Mouse (Mus musculus): ENCODE measurements at regions not wholly inside any gene's neighbourhood (a gene's known extent, or its start where the extent isn't known, plus 50 kb on each side); places are given as distances from the start of the nearest gene placed in this dataset.

- DNase-seq: no peak
- Histone ChIP-seq H3K27ac (ENCODE audit: insufficient read depth, low read length) (no peak overlapping the region), H3K27me3 (ENCODE audit: control insufficient read depth, insufficient read depth, low read length) (no peaks in the 10 kb centered on the region; the same call in 1 of the 2 replicates), H3K4me3 (replicated peaks; ENCODE audit: insufficient read depth, low read depth, low read length) (no peak overlapping the region), H3K4me1 (ENCODE audit: control insufficient read depth, insufficient read depth, low read length) (no peaks in the 10 kb centered on the region)
- no peak for TF ChIP-seq CTCF (IDR thresholded peaks at IDR 0.05; ENCODE audit: borderline replicate concordance, insufficient read depth, low read depth, low read length)
- no peak for TF ChIP-seq POLR2A (IDR thresholded peaks at IDR 0.05; ENCODE audit: borderline replicate concordance, insufficient read depth, low read length)
- WGBS: 70% methylated on average over 12 of the region's 12 CpGs
Measured at GRCm38 (mm10) chr13:107932423-107933032, 111.7 kb upstream of the Smim15 start.

GRCm38 (mm10) chr13:107931216-107931615, 113.0 kb upstream of the Smim15 start:
- Histone ChIP-seq H3K4me1 (ENCODE audit: control insufficient read depth, insufficient read depth, low read length) (no peaks in the 10 kb centered on the region), H3K27ac (ENCODE audit: insufficient read depth, low read length) (no peak overlapping the region), H3K27me3 (ENCODE audit: control insufficient read depth, insufficient read depth, low read length) (no peaks in the 10 kb centered on the region; the same call in 1 of the 2 replicates), H3K4me3 (replicated peaks; ENCODE audit: insufficient read depth, low read depth, low read length) (no peak overlapping the region)
- no peak for DNase-seq
- TF ChIP-seq POLR2A (IDR thresholded peaks at IDR 0.05; ENCODE audit: borderline replicate concordance, insufficient read depth, low read length) (no peak), CTCF (IDR thresholded peaks at IDR 0.05; ENCODE audit: borderline replicate concordance, insufficient read depth, low read depth, low read length) (no peak)
- WGBS: 67% methylated on average over 7 of the region's 7 CpGs

- WGBS: 87% methylated on average over 10 of the region's 10 CpGs
- no peak overlapping the region for H3K27ac ChIP-seq (ENCODE audit: insufficient read depth, low read length)
- TF ChIP-seq POLR2A (IDR thresholded peaks at IDR 0.05; ENCODE audit: borderline replicate concordance, insufficient read depth, low read length): no peak
- no peak for TF ChIP-seq CTCF (IDR thresholded peaks at IDR 0.05; ENCODE audit: borderline replicate concordance, insufficient read depth, low read depth, low read length)
Measured at GRCm38 (mm10) chr13:107927499-107928215, 116.6 kb upstream of the Smim15 start.

GRCm38 (mm10) chr13:107925470-107925869, 118.8 kb upstream of the Smim15 start:
- 70% methylated on average over 8 of the region's 8 CpGs for WGBS
- Histone ChIP-seq H3K4me3 (replicated peaks; ENCODE audit: insufficient read depth, low read depth, low read length) (no peak overlapping the region), H3K4me1 (ENCODE audit: control insufficient read depth, insufficient read depth, low read length) (peaks cover 5% of the 10 kb centered on the region; the same call in 1 of the 2 replicates), H3K27me3 (ENCODE audit: control insufficient read depth, insufficient read depth, low read length) (no peaks in the 10 kb centered on the region), H3K27ac (ENCODE audit: insufficient read depth, low read length) (no peak overlapping the region)
- no peak for DNase-seq
- TF ChIP-seq POLR2A (IDR thresholded peaks at IDR 0.05; ENCODE audit: borderline replicate concordance, insufficient read depth, low read length) (no peak), CTCF (IDR thresholded peaks at IDR 0.05; ENCODE audit: borderline replicate concordance, insufficient read depth, low read depth, low read length) (no peak)

More at GRCm38 (mm10) chr13:107927499-107928215, 116.6 kb upstream of the Smim15 start:
- Histone ChIP-seq H3K4me1 (ENCODE audit: control insufficient read depth, insufficient read depth, low read length) (peaks cover 5% of the 10 kb centered on the region; the same call in 1 of the 2 replicates), H3K4me3 (replicated peaks; ENCODE audit: insufficient read depth, low read depth, low read length) (no peak overlapping the region), H3K27me3 (ENCODE audit: control insufficient read depth, insufficient read depth, low read length) (no peaks in the 10 kb centered on the region)
- DNase-seq: no peak

GRCm38 (mm10) chr13:107923129-107924114, 120.8 kb upstream of the Smim15 start:
- WGBS: 23% methylated on average over 19 of the region's 19 CpGs
- Histone ChIP-seq H3K27ac (ENCODE audit: insufficient read depth, low read length) (no peak overlapping the region), H3K4me3 (replicated peaks; ENCODE audit: insufficient read depth, low read depth, low read length) (no peak overlapping the region), H3K4me1 (ENCODE audit: control insufficient read depth, insufficient read depth, low read length) (peaks cover 5% of the 10 kb centered on the region; the same call in 1 of the 2 replicates), H3K27me3 (ENCODE audit: control insufficient read depth, insufficient read depth, low read length) (no peaks in the 10 kb centered on the region)
- peak; percentile 45 to 50 for DNase-seq
- no peak for TF ChIP-seq CTCF (IDR thresholded peaks at IDR 0.05; ENCODE audit: borderline replicate concordance, insufficient read depth, low read depth, low read length)
- no peak for TF ChIP-seq POLR2A (IDR thresholded peaks at IDR 0.05; ENCODE audit: borderline replicate concordance, insufficient read depth, low read length)

GRCm38 (mm10) chr13:107919403-107919802, 124.8 kb upstream of the Smim15 start:
- no peak for DNase-seq
- H3K4me3 ChIP-seq (replicated peaks; ENCODE audit: insufficient read depth, low read depth, low read length): no peak overlapping the region
- peaks cover 5% of the 10 kb centered on the region; the same call in 1 of the 2 replicates for H3K4me1 ChIP-seq (ENCODE audit: control insufficient read depth, insufficient read depth, low read length)
- H3K27ac ChIP-seq (ENCODE audit: insufficient read depth, low read length): no peak overlapping the region
- H3K27me3 ChIP-seq (ENCODE audit: control insufficient read depth, insufficient read depth, low read length): no peaks in the 10 kb centered on the region
- no peak for TF ChIP-seq POLR2A (IDR thresholded peaks at IDR 0.05; ENCODE audit: borderline replicate concordance, insufficient read depth, low read length)
- no peak for TF ChIP-seq CTCF (IDR thresholded peaks at IDR 0.05; ENCODE audit: borderline replicate concordance, insufficient read depth, low read depth, low read length)
- WGBS: 96% methylated on average over 3 of the region's 3 CpGs

- no peak overlapping the region for H3K4me3 ChIP-seq (replicated peaks; ENCODE audit: insufficient read depth, low read depth, low read length)
- no peak overlapping the region for H3K27ac ChIP-seq (ENCODE audit: insufficient read depth, low read length)
- peaks cover 3% of the 10 kb centered on the region; the same call in 1 of the 2 replicates for H3K4me1 ChIP-seq (ENCODE audit: control insufficient read depth, insufficient read depth, low read length)
- no peak for DNase-seq
- H3K27me3 ChIP-seq (ENCODE audit: control insufficient read depth, insufficient read depth, low read length): no peaks in the 10 kb centered on the region
- TF ChIP-seq CTCF (IDR thresholded peaks at IDR 0.05; ENCODE audit: borderline replicate concordance, insufficient read depth, low read depth, low read length) (no peak), POLR2A (IDR thresholded peaks at IDR 0.05; ENCODE audit: borderline replicate concordance, insufficient read depth, low read length) (no peak)
- WGBS: 83% methylated on average over 7 of the region's 7 CpGs
Measured at GRCm38 (mm10) chr13:107918478-107918877, 125.8 kb upstream of the Smim15 start.

Measured in cerebellum, adult 2 months (tissue).